Mouse (Mus musculus) MEL (cell line): ENCODE data around the gene Grip2. TPM values are rescaled to one million over a fixed set of nuclear protein-coding genes. Genes with fewer than 3 reads are reported as not detected.

Source experiments
- DNase-seq: peaks from one replicate; pipeline ENCODE4 v3.0.0; 2011; ENCODE audit warnings: low read depth, low spot score
- H3K27ac ChIP-seq: 2 replicates; pipeline ENCODE4 v1.5.1; 2012; ENCODE audit warnings: low read depth, mild to moderate bottlenecking, control low read depth, low read length, moderate library complexity; ENCODE audit not compliant: control insufficient read depth
- H3K27me3 ChIP-seq, 2 experiments: fragments of 150-350 bp in 1 of 2; sonication (generic) in 1 of 2; 2 replicates each; pipeline ENCODE4 v1.6.1; 2012; ENCODE audit warnings: low read length in 2 of 2, mild to moderate bottlenecking in 2 of 2, improper control_type of control experiment in 1 of 2, moderate library complexity in 1 of 2; ENCODE audit not compliant: insufficient read depth in 2 of 2, control insufficient read depth in 1 of 2
- H3K36me3 ChIP-seq, 2 experiments: 2 replicates each; pipeline ENCODE4 v1.6.1; 2012 to 2014; ENCODE audit warnings: low read length in 2 of 2, improper control_type of control experiment in 1 of 2, inconsistent platforms in 1 of 2, mild to moderate bottlenecking in 1 of 2; ENCODE audit not compliant: insufficient read depth in 2 of 2, control insufficient read depth in 1 of 2
- H3K4me1 ChIP-seq, 2 experiments: fragments of 150-350 bp in 1 of 2; sonication (generic) in 1 of 2; 2 replicates each; pipeline ENCODE4 v1.6.1; 2012; ENCODE audit warnings: low read length in 2 of 2, improper control_type of control experiment in 1 of 2, mild to moderate bottlenecking in 1 of 2; ENCODE audit not compliant: insufficient read depth in 2 of 2, control insufficient read depth in 1 of 2
- H3K4me3 ChIP-seq, 2 experiments: fragments of 150-350 bp in 1 of 2; sonication (generic) in 1 of 2; 2 replicates each; pipeline ENCODE4 v1.5.1; 2012; ENCODE audit warnings: low read depth in 2 of 2, low read length in 2 of 2, mild to moderate bottlenecking in 2 of 2, moderate library complexity in 2 of 2, control low read depth in 1 of 2, improper control_type of control experiment in 1 of 2; ENCODE audit not compliant: control insufficient read depth in 1 of 2, insufficient read depth in 1 of 2
- H3K79me2 ChIP-seq: 2 replicates; pipeline ENCODE4 v1.6.1; 2012; ENCODE audit warnings: mild to moderate bottlenecking, low read length, moderate library complexity; ENCODE audit not compliant: control insufficient read depth, poor library complexity, insufficient read depth
- H3K9ac ChIP-seq: 2 replicates; pipeline ENCODE4 v1.6.1; 2012; ENCODE audit warnings: low read depth, mild to moderate bottlenecking, control low read depth, low read length, moderate library complexity; ENCODE audit not compliant: control insufficient read depth, poor library complexity, severe bottlenecking
- H3K9me3 ChIP-seq: fragments of 150-350 bp; sonication (generic); replicated peaks from 2 replicates; pipeline ENCODE4 v1.6.1; 2012; ENCODE audit warnings: mild to moderate bottlenecking, low read length, improper control_type of control experiment, moderate library complexity; ENCODE audit not compliant: insufficient read depth
- CTCF ChIP-seq, 3 experiments: IDR thresholded peaks in 2 of 3; conservative IDR thresholded peaks in 1 of 3; 2 replicates each; pipeline ENCODE4 v1.5.1; 2011 to 2012; ENCODE audit warnings: low read length in 3 of 3, low read depth in 2 of 3, mild to moderate bottlenecking in 2 of 3, improper control_type of control experiment in 1 of 3, inconsistent platforms in 1 of 3, mixed read lengths in 1 of 3, moderate library complexity in 1 of 3; ENCODE audit not compliant: control insufficient read depth in 1 of 3, insufficient read depth in 1 of 3, poor library complexity in 1 of 3, severe bottlenecking in 1 of 3
- ELF1 ChIP-seq: IDR thresholded peaks from 2 replicates; pipeline ENCODE4 v1.6.1; 2014; ENCODE audit warnings: low read depth, mild to moderate bottlenecking, inconsistent platforms, low read length, improper control_type of control experiment, moderate library complexity
- GABPA ChIP-seq: IDR thresholded peaks from 2 replicates; pipeline ENCODE4 v1.6.1; 2012; ENCODE audit warnings: low read depth, mild to moderate bottlenecking, inconsistent platforms, low read length, improper control_type of control experiment, moderate library complexity
- HCFC1 ChIP-seq: IDR thresholded peaks from 2 replicates; pipeline ENCODE4 v1.6.1; 2012; ENCODE audit warnings: low read depth, mild to moderate bottlenecking, inconsistent platforms, low read length, improper control_type of control experiment, moderate library complexity
- JUND ChIP-seq: IDR thresholded peaks from 2 replicates; pipeline ENCODE4 v1.6.1; 2011; ENCODE audit warnings: low read depth, mild to moderate bottlenecking, improper control_type of control experiment, low read length
- KAT2A ChIP-seq: conservative IDR thresholded peaks from 2 replicates; pipeline ENCODE4 v1.6.1; 2012; ENCODE audit warnings: low read depth, low read length, improper control_type of control experiment, inconsistent platforms
- MAFK ChIP-seq: IDR thresholded peaks from 2 replicates; pipeline ENCODE4 v1.6.1; 2011; ENCODE audit warnings: low read depth, mild to moderate bottlenecking, low read length, improper control_type of control experiment, borderline replicate concordance
- MAZ ChIP-seq: IDR thresholded peaks from 2 replicates; pipeline ENCODE4 v1.6.1; 2012; ENCODE audit warnings: low read depth, mild to moderate bottlenecking, inconsistent platforms, low read length, improper control_type of control experiment
- MEF2A ChIP-seq: IDR thresholded peaks from 2 replicates; pipeline ENCODE4 v1.6.1; 2014; ENCODE audit warnings: low read depth, mild to moderate bottlenecking, inconsistent platforms, low read length, improper control_type of control experiment; ENCODE audit not compliant: poor library complexity, insufficient replicate concordance, severe bottlenecking; ENCODE audit errors: extremely low read depth
- MYC ChIP-seq: IDR thresholded peaks from 2 replicates; pipeline ENCODE4 v1.6.1; 2011; ENCODE audit warnings: low read depth, mild to moderate bottlenecking, low read length, improper control_type of control experiment, moderate library complexity
- NELFE ChIP-seq: IDR thresholded peaks from 2 replicates; pipeline ENCODE4 v1.6.1; 2011; ENCODE audit warnings: low read depth, low read length, improper control_type of control experiment
- NRF1 ChIP-seq: IDR thresholded peaks from 2 replicates; pipeline ENCODE4 v1.6.1; 2014; ENCODE audit warnings: low read depth, mild to moderate bottlenecking, inconsistent platforms, low read length, improper control_type of control experiment, moderate library complexity; ENCODE audit not compliant: poor library complexity, insufficient read depth, severe bottlenecking
- SIN3A ChIP-seq: IDR thresholded peaks from 2 replicates; pipeline ENCODE4 v1.6.1; 2012; ENCODE audit warnings: low read length, improper control_type of control experiment, inconsistent platforms
- TAL1 ChIP-seq: IDR thresholded peaks from 2 replicates; pipeline ENCODE4 v1.6.1; 2012; ENCODE audit warnings: mild to moderate bottlenecking, inconsistent platforms, low read length, moderate library complexity, mixed read lengths
- TCF12 ChIP-seq: IDR thresholded peaks from 2 replicates; pipeline ENCODE4 v1.6.1; 2014; ENCODE audit warnings: low read depth, mild to moderate bottlenecking, inconsistent platforms, low read length, improper control_type of control experiment, moderate library complexity
- UBTF ChIP-seq: IDR thresholded peaks from 2 replicates; pipeline ENCODE4 v1.6.1; 2012; ENCODE audit warnings: low read depth, mild to moderate bottlenecking, inconsistent platforms, low read length, improper control_type of control experiment, moderate library complexity, borderline replicate concordance; ENCODE audit not compliant: insufficient read depth
- USF1 ChIP-seq: IDR thresholded peaks from 2 replicates; pipeline ENCODE4 v1.6.1; 2014; ENCODE audit warnings: low read depth, mild to moderate bottlenecking, inconsistent platforms, low read length, improper control_type of control experiment, moderate library complexity
- ZMIZ1 ChIP-seq: IDR thresholded peaks from 2 replicates; pipeline ENCODE4 v1.6.1; 2012; ENCODE audit warnings: low read depth, mild to moderate bottlenecking, inconsistent platforms, low read length, improper control_type of control experiment, moderate library complexity
- ZNF384 ChIP-seq: IDR thresholded peaks from 2 replicates; pipeline ENCODE4 v1.6.1; 2012; ENCODE audit warnings: low read depth, mild to moderate bottlenecking, inconsistent platforms, low read length, improper control_type of control experiment
- polyA plus RNA-seq, 2 experiments: library from polyadenylated mRNA; stranded (reverse) in 1 of 2; unstranded in 1 of 2; fragments of >175 nt in 1 of 2; fragments of >200 nt in 1 of 2; gene quantifications; 2 replicates each; pipeline versions ENCODE4 v1.2.1 to v1.2.4; 2012; ENCODE audit warnings: low replicate concordance in 2 of 2, low read depth in 1 of 2; ENCODE audit not compliant: insufficient read length in 2 of 2, insufficient read depth in 1 of 2, missing spikeins in 1 of 2
- total RNA-seq: library from RNA; depleted of rRNA; stranded (reverse); fragments of 300-350 nt; gene quantifications from 2 replicates; pipeline ENCODE4 v1.2.3, GENCODE M21; 2012

The Grip2 gene
- total and polyA plus RNA-seq, 3 experiments, result not detected

GRCm38 (mm10) chr6:91762051-91762742 is 64.9 kb downstream of the Grip2 start:
- Histone ChIP-seq H3K4me3 (no peak overlapping the region), H3K9me3 (no peaks in the 10 kb centered on the region), H3K4me1 (no peaks in the 10 kb centered on the region)
- TF ChIP-seq MEF2A (no peak), JUND (no peak), CTCF (IDR thresholded peaks at IDR 0.05 in 2 of 3, conservative IDR thresholded peaks at IDR 0.05 in 1 of 3; ENCODE audit: control insufficient read depth in 1 of 3, insufficient read depth in 1 of 3, low read depth in 2 of 3, low read length in 3 of 3, poor library complexity in 1 of 3, severe bottlenecking in 1 of 3) (peak in 2 of 3 experiments; percentile 4 to 5; a peak in 1 of 6 replicates), KAT2A (no peak)
- TF ChIP-seq, all 39 proteins: peak for 1
- no peak for DNase-seq
- H3K27ac ChIP-seq, result no peak overlapping the region
- no peaks in the 10 kb centered on the region for H3K79me2 ChIP-seq
- no peaks in the 10 kb centered on the region; a peak in 2 of 4 replicates for H3K27me3 ChIP-seq
- H3K9ac ChIP-seq, result no peak overlapping the region
- H3K36me3 ChIP-seq, result no peaks in the 10 kb centered on the region

- no peaks in the 10 kb centered on the region for H3K27me3 ChIP-seq
- no peaks in the 10 kb centered on the region for H3K4me1 ChIP-seq
- no peak for DNase-seq
- H3K79me2 ChIP-seq, result no peaks in the 10 kb centered on the region
- TF ChIP-seq MAFK (no peak), TCF12 (no peak), SIN3A (no peak), USF1 (no peak), TAL1 (no peak), ELF1 (no peak), NRF1 (no peak), KAT2A (no peak), GABPA (no peak), NELFE (no peak), ZNF384 (no peak), MAZ (no peak), MYC (no peak), ZMIZ1 (no peak), HCFC1 (no peak), UBTF (no peak)
- H3K9ac ChIP-seq, result no peak overlapping the region
- H3K4me3 ChIP-seq, result no peak overlapping the region
- no peaks in the 10 kb centered on the region; a peak in 1 of 4 replicates for H3K36me3 ChIP-seq
- H3K27ac ChIP-seq, result no peak overlapping the region
- H3K9me3 ChIP-seq, result no peaks in the 10 kb centered on the region
These were observed 72.2 kb downstream of the Grip2 start for GRCm38 (mm10) chr6:91754845-91755244.
